Mouse (Mus musculus) naive thymus-derived CD4-positive, alpha-beta T cell, adult 5 months (primary cell): ENCODE data around the gene Defb47. TPM values are rescaled to one million over a fixed set of nuclear protein-coding genes. Genes with fewer than 3 reads are reported as not detected.

Source experiments
- polyA plus RNA-seq: library from polyadenylated mRNA; unstranded; fragments of 100-300 nt; shearing (Covaris generic); gene quantifications from one replicate; pipeline ENCODE4 v1.2.1, GENCODE M21; 2017

Gene Defb47
- polyA plus RNA-seq: not detected

GRCm38 (mm10) chr14:62997777-62998176 lies at the start of gene Defb47:
Defb47 (plus strand) TSS chr14:62998077.

DNA sequence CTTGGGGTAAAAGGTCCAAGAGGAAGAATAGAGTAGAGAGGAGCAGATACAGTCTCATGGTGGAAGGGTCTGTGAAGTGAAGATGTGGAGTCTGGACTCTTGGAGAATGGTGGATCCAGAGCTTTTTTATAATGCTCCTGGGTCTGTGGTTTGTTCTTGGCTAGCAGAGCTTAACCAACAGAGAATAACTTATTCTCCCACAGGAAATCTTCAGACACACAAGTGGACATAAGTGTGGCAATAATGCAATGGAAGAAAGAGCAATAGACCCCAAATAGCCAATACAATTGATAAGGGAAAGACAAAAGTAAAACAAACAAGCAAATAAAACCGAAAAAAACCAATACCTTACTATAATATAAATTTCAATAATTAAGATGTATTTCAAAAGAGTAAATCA lies 13.5 kb upstream of the Defb47 start, which contains the start of gene Defb48:
Defb48 (minus strand) TSS at position 101 of the 400 bp plus-strand sequence.

GRCm38 (mm10) chr14:63011471-63011870 lies 13.6 kb downstream of the Defb47 start, which contains the start of gene Defb43:
Defb43 (plus strand) TSS chr14:63011771.

GRCm38 (mm10) chr14:63046691-63047090 lies 48.8 kb downstream of the Defb47 start, which contains the start of gene Defb42:
Defb42 (plus strand) TSS chr14:63046991.

DNA sequence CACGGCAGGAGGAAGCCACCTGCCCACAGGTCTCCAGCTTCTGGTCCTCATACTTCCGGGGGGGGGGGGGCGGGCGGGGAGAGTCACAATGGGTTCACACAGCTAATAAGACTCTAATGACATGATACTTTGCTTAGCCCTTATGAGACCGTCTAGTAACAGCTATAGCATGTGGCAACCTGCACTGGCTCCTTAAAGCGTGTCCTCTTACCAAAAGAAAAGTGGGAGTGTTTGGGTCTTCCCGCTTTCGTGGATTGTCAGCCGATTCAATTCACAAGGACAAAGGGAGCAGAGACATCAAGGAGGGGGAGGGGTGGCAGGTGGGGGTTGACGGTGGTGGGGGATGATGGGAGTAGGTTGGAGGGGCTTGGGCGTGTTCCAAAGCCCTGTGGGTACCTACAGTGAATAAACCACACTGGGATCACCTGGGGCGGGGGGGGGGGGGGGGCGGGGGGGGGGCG lies 52.1 kb downstream of the Defb47 start, which contains the start of gene Defb30:
Defb30 (minus strand) TSS at position 51 of the 461 bp plus-strand sequence.

Other genes starting within 250 kb of the Defb47 start
- 73.4 TPM for gene Ints6, start 236.9 kb upstream of the Defb47 start, polyA plus RNA-seq
- 6.5 TPM for gene Wdfy2, start 160.4 kb upstream of the Defb47 start, polyA plus RNA-seq
- not detected for gene Defb48, start 13.6 kb upstream of the Defb47 start, polyA plus RNA-seq
- not detected for gene Defb43, start 13.7 kb downstream of the Defb47 start, polyA plus RNA-seq
- gene Defb42, start 48.9 kb downstream of the Defb47 start, polyA plus RNA-seq: not detected
- not detected for gene Defb30, start 51.9 kb downstream of the Defb47 start, polyA plus RNA-seq